Mouse (Mus musculus) CH12.LX (cell line): ENCODE results near the gene Slc47a2. TPM values are rescaled to one million over a fixed set of nuclear protein-coding genes. Genes with fewer than 3 reads are reported as not detected.

Source experiments
- DNase-seq: peaks from one replicate; pipeline ENCODE4 v3.0.0-alpha.2; 2013; ENCODE audit errors: extremely low read depth
- H3K27ac ChIP-seq: 2 replicates; pipeline ENCODE4 v1.5.1; 2012; ENCODE audit warnings: low read depth, mild to moderate bottlenecking, control low read depth, moderate library complexity; ENCODE audit not compliant: insufficient read depth
- H3K27me3 ChIP-seq: replicated peaks from 2 replicates; pipeline ENCODE3; 2012; ENCODE audit warnings: inconsistent platforms
- H3K36me3 ChIP-seq, 2 experiments: replicated peaks in 1 of 2; 2 replicates each; pipeline versions ENCODE3 to v1.6.1; 2012; ENCODE audit warnings: inconsistent platforms in 1 of 2, low read length in 1 of 2, mild to moderate bottlenecking in 1 of 2, mixed read lengths in 1 of 2, moderate library complexity in 1 of 2; ENCODE audit not compliant: control insufficient read depth in 1 of 2, insufficient read depth in 1 of 2
- H3K4me1 ChIP-seq, 2 experiments: 2 replicates each; pipeline ENCODE4 v1.6.1; 2012; ENCODE audit warnings: inconsistent platforms in 1 of 2, moderate library complexity in 1 of 2; ENCODE audit not compliant: insufficient read depth in 2 of 2, control insufficient read depth in 1 of 2
- H3K4me2 ChIP-seq: 2 replicates; pipeline ENCODE4 v1.6.1; 2012; ENCODE audit warnings: low read depth, mild to moderate bottlenecking, control low read depth; ENCODE audit not compliant: poor library complexity, insufficient read depth, severe bottlenecking
- H3K4me3 ChIP-seq, 3 experiments: fragments of 150-350 bp in 1 of 3; sonication (generic) in 1 of 3; replicated peaks in 1 of 3; 2 replicates each; pipeline versions ENCODE3 to v1.5.1; 2011 to 2012; ENCODE audit warnings: low read depth in 2 of 3, low read length in 2 of 3, mild to moderate bottlenecking in 2 of 3, moderate library complexity in 2 of 3, control low read depth in 1 of 3, improper control_type of control experiment in 1 of 3, inconsistent platforms in 1 of 3, mixed read lengths in 1 of 3; ENCODE audit not compliant: poor library complexity in 1 of 3
- H3K79me2 ChIP-seq: replicated peaks from 2 replicates; pipeline ENCODE4 v1.6.1; 2012; ENCODE audit warnings: mild to moderate bottlenecking, moderate library complexity; ENCODE audit not compliant: control insufficient read depth, poor library complexity, insufficient read depth, severe bottlenecking; ENCODE audit errors: extremely low read depth
- H3K9ac ChIP-seq: 2 replicates; pipeline ENCODE4 v1.6.1; 2012; ENCODE audit warnings: low read depth, mild to moderate bottlenecking, control low read depth, moderate library complexity; ENCODE audit not compliant: insufficient read depth
- H3K9me3 ChIP-seq: replicated peaks from 2 replicates; pipeline ENCODE3; 2012; ENCODE audit warnings: low read length, inconsistent platforms, mixed read lengths
- BHLHE40 ChIP-seq: IDR thresholded peaks from 2 replicates; pipeline ENCODE4 v1.6.1; 2011; ENCODE audit warnings: mild to moderate bottlenecking, low read depth, low read length, improper control_type of control experiment
- E2F4 ChIP-seq: IDR thresholded peaks from 2 replicates; pipeline ENCODE4 v1.6.1; 2011; ENCODE audit warnings: low read depth, low read length, improper control_type of control experiment; ENCODE audit not compliant: insufficient replicate concordance
- ELF1 ChIP-seq: IDR thresholded peaks from 2 replicates; pipeline ENCODE4 v1.6.1; 2014; ENCODE audit warnings: low read depth, mild to moderate bottlenecking, inconsistent platforms, low read length, improper control_type of control experiment
- EP300 ChIP-seq: IDR thresholded peaks from 2 replicates; pipeline ENCODE4 v1.6.1; 2011; ENCODE audit warnings: low read length, improper control_type of control experiment
- ETS1 ChIP-seq: conservative IDR thresholded peaks from 2 replicates; pipeline ENCODE4 v1.6.1; 2012; ENCODE audit warnings: low read depth, mild to moderate bottlenecking, inconsistent platforms, low read length, improper control_type of control experiment, moderate library complexity
- GABPA ChIP-seq: IDR thresholded peaks from 2 replicates; pipeline ENCODE4 v1.6.1; 2012; ENCODE audit warnings: low read depth, low read length, improper control_type of control experiment, inconsistent platforms; ENCODE audit not compliant: insufficient replicate concordance
- IRF4 ChIP-seq: IDR thresholded peaks from 2 replicates; pipeline ENCODE4 v1.6.1; 2014; ENCODE audit warnings: low read depth, mild to moderate bottlenecking, inconsistent platforms, low read length, improper control_type of control experiment
- JUN ChIP-seq: IDR thresholded peaks from 2 replicates; pipeline ENCODE4 v1.6.1; 2011; ENCODE audit warnings: low read depth, mild to moderate bottlenecking, low read length, improper control_type of control experiment, moderate library complexity; ENCODE audit not compliant: insufficient read depth
- KAT2A ChIP-seq: IDR thresholded peaks from 2 replicates; pipeline ENCODE4 v1.6.1; 2012; ENCODE audit warnings: low read length, improper control_type of control experiment, inconsistent platforms; ENCODE audit not compliant: insufficient replicate concordance
- MAFK ChIP-seq: IDR thresholded peaks from 2 replicates; pipeline ENCODE4 v1.6.1; 2011; ENCODE audit warnings: low read length, improper control_type of control experiment; ENCODE audit not compliant: insufficient replicate concordance
- MAX ChIP-seq: IDR thresholded peaks from 2 replicates; pipeline ENCODE4 v1.6.1; 2011; ENCODE audit warnings: low read length, improper control_type of control experiment
- MAZ ChIP-seq: IDR thresholded peaks from 2 replicates; pipeline ENCODE4 v1.6.1; 2012; ENCODE audit warnings: low read depth, mild to moderate bottlenecking, inconsistent platforms, low read length, improper control_type of control experiment, moderate library complexity
- MEF2A ChIP-seq: IDR thresholded peaks from 2 replicates; pipeline ENCODE4 v1.6.1; 2014; ENCODE audit warnings: low read depth, mild to moderate bottlenecking, inconsistent platforms, low read length, improper control_type of control experiment, borderline replicate concordance
- MXI1 ChIP-seq: IDR thresholded peaks from 2 replicates; pipeline ENCODE4 v1.6.1; 2011; ENCODE audit warnings: mild to moderate bottlenecking, low read depth, low read length, improper control_type of control experiment
- NELFE ChIP-seq: IDR thresholded peaks from 2 replicates; pipeline ENCODE4 v1.6.1; 2011; ENCODE audit warnings: low read depth, low read length, improper control_type of control experiment
- NRF1 ChIP-seq: IDR thresholded peaks from 2 replicates; pipeline ENCODE4 v1.6.1; 2014; ENCODE audit warnings: low read depth, mild to moderate bottlenecking, inconsistent platforms, low read length, improper control_type of control experiment, moderate library complexity
- PAX5 ChIP-seq: IDR thresholded peaks from 2 replicates; pipeline ENCODE4 v1.6.1; 2012; ENCODE audit warnings: low read length, inconsistent platforms, mixed read lengths
- POLR2A ChIP-seq: IDR thresholded peaks from 2 replicates; pipeline ENCODE4 v1.6.1; 2011; ENCODE audit warnings: low read depth, mild to moderate bottlenecking, improper control_type of control experiment, low read length
- SMC3 ChIP-seq: IDR thresholded peaks from 2 replicates; pipeline ENCODE4 v1.6.1; 2011; ENCODE audit warnings: low read depth, low read length, improper control_type of control experiment
- TBP ChIP-seq: conservative IDR thresholded peaks from 2 replicates; pipeline ENCODE4 v1.6.1; 2011; ENCODE audit warnings: low read depth, low read length, improper control_type of control experiment
- TCF12 ChIP-seq: IDR thresholded peaks from 2 replicates; pipeline ENCODE4 v1.6.1; 2014; ENCODE audit warnings: low read depth, mild to moderate bottlenecking, inconsistent platforms, low read length, improper control_type of control experiment
- USF1 ChIP-seq: IDR thresholded peaks from 2 replicates; pipeline ENCODE4 v1.6.1; 2014; ENCODE audit warnings: low read depth, mild to moderate bottlenecking, inconsistent platforms, low read length, improper control_type of control experiment
- ZC3H11A ChIP-seq: IDR thresholded peaks from 2 replicates; pipeline ENCODE4 v1.6.1; 2012; ENCODE audit warnings: low read depth, mild to moderate bottlenecking, inconsistent platforms, low read length, improper control_type of control experiment
- ZKSCAN1 ChIP-seq: IDR thresholded peaks from 2 replicates; pipeline ENCODE4 v1.6.1; 2012; ENCODE audit warnings: low read depth, inconsistent platforms, low read length, improper control_type of control experiment, borderline replicate concordance
- ZMIZ1 ChIP-seq: IDR thresholded peaks from 2 replicates; pipeline ENCODE4 v1.6.1; 2012; ENCODE audit warnings: low read depth, mild to moderate bottlenecking, inconsistent platforms, low read length, improper control_type of control experiment
- dilution Hi-C: fragments of 300-500 bp; cut with MboI; formaldehyde crosslinking; loops from 2 replicates; pipeline ENCODE4 v1.14.3; 2020; ENCODE audit warnings: low sequenced_read_pairs; ENCODE audit not compliant: extremely low pct_unique_long_range_greater_than_20kb, extremely low pct_ligation_motif_present
- in situ Hi-C: fragments of 300-500 bp; cut with MboI; formaldehyde crosslinking; loops from 3 replicates; pipeline ENCODE4 v1.14.3; 2019; ENCODE audit warnings: low sequenced_read_pairs, low pct_ligation_motif_present, low pct_unique_long_range_greater_than_20kb, mixed read lengths
- polyA plus RNA-seq: library from polyadenylated mRNA; unstranded; fragments of >175 nt; gene quantifications from 2 replicates; pipeline ENCODE4 v1.2.1, GENCODE M21; 2012; ENCODE audit warnings: low read depth; ENCODE audit not compliant: insufficient read length
- total RNA-seq, 2 experiments: library from RNA; depleted of rRNA; stranded (reverse); fragments of 300-350 nt in 1 of 2; fragments of >200 nt in 1 of 2; gene quantifications; 2 replicates each; pipeline ENCODE4 v1.2.3; 2012 to 2014

Slc47a2 gene
- total and polyA plus RNA-seq, 3 experiments: 0.08 to 0.68 (median 0.39) TPM

DNA sequence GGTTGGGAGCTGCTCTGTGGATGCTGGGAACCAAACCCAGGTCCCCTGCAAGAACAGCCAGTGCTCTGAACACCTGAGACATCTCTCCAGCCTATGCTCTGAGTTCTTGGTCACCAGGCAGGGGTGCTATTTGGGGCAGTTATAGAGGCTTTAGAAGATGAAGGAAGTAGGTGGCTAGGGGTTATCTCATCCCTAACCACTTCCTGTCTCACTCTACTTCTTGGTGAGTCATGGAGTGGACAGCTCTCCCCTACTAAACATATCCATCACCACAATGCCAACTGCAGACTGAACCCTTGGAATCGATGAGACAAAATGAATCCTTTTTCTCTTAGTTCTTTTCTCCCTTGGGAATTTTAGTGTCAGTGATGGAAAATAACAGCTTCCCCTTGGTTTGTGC is 38.6 kb upstream of the Slc47a2 start:
- Histone ChIP-seq H3K4me2 (no peak overlapping the region), H3K9ac (no peak overlapping the region), H3K4me1 (peaks cover 3 to 33% of the 10 kb centered on the region in 2 experiments), H3K36me3 (peaks cover 40 to 87% of the 10 kb centered on the region in 2 experiments), H3K4me3 (no peak overlapping the region), H3K9me3 (peaks cover 11% of the 10 kb centered on the region), H3K79me2 (no peaks in the 10 kb centered on the region), H3K27ac (no peak overlapping the region), H3K27me3 (peaks cover 2% of the 10 kb centered on the region)
- in situ Hi-C loops (no loop called here), dilution Hi-C loops (no loop called here)
- DNase-seq: no peak
- no peak for TF ChIP-seq MAFK
- no peak for TF ChIP-seq E2F4
- TF ChIP-seq MXI1: no peak
- no peak for TF ChIP-seq ZKSCAN1
- no peak for TF ChIP-seq SMC3
- TF ChIP-seq ZMIZ1: no peak
- TF ChIP-seq TCF12: no peak
- TF ChIP-seq MAZ: no peak
- TF ChIP-seq PAX5: no peak
- no peak for TF ChIP-seq IRF4
- TF ChIP-seq USF1: no peak
- TF ChIP-seq ELF1: no peak
- no peak for TF ChIP-seq ZC3H11A
- TF ChIP-seq ETS1: no peak
- TF ChIP-seq EP300: no peak
- no peak for TF ChIP-seq NRF1
- TF ChIP-seq GABPA: no peak
- TF ChIP-seq BHLHE40: no peak
- TF ChIP-seq JUN: no peak
- TF ChIP-seq KAT2A: no peak

DNA sequence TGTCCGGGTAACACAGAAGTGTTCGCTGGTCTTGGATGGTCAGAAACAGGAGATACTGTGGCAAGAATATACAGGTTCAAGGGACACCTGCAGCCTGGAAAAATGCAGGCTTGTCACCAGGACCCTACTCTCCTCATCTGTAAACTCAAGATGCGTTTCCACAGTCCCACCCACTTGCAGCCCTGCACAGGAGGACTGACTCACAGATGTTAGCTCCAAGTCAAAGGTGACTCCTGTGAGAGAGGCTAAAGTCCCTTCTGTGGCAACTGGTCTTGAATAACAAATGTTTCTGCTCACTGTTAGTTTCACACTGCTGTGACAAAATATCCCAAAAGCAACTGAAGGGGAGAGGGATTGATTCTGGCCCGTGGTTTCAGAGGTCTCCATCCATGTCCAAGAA is 36.0 kb upstream of the Slc47a2 start:
- Histone ChIP-seq H3K4me2 (no peak overlapping the region), H3K36me3 (peaks cover 27 to 83% of the 10 kb centered on the region in 2 experiments), H3K27ac (no peak overlapping the region), H3K9ac (no peak overlapping the region), H3K27me3 (peaks cover 2% of the 10 kb centered on the region), H3K9me3 (peaks cover 11% of the 10 kb centered on the region), H3K79me2 (no peaks in the 10 kb centered on the region), H3K4me3 (no peak overlapping the region), H3K4me1 (peaks cover 0 to 21% of the 10 kb centered on the region in 2 experiments; a peak in 2 of 4 replicates)
- dilution Hi-C loops: no loop called here
- in situ Hi-C loops: no loop called here
- DNase-seq: no peak
- no peak for TF ChIP-seq MAX
- no peak for TF ChIP-seq NELFE
- TF ChIP-seq GABPA: no peak
- TF ChIP-seq POLR2A: no peak
- TF ChIP-seq TBP: no peak
- no peak for TF ChIP-seq ZKSCAN1
- no peak for TF ChIP-seq ZMIZ1
- TF ChIP-seq MEF2A: no peak
